Mouse (Mus musculus) fat pad, adult 2 months (tissue): ENCODE measurements around the gene Borcs8.

ENCODE experiments used
- DNase-seq: peaks from one replicate; pipeline ENCODE4 v3.0.0-alpha.2; 2011; ENCODE audit warnings: low read depth, low spot score; ENCODE audit errors: extremely low read depth

Borcs8 gene

DNA sequence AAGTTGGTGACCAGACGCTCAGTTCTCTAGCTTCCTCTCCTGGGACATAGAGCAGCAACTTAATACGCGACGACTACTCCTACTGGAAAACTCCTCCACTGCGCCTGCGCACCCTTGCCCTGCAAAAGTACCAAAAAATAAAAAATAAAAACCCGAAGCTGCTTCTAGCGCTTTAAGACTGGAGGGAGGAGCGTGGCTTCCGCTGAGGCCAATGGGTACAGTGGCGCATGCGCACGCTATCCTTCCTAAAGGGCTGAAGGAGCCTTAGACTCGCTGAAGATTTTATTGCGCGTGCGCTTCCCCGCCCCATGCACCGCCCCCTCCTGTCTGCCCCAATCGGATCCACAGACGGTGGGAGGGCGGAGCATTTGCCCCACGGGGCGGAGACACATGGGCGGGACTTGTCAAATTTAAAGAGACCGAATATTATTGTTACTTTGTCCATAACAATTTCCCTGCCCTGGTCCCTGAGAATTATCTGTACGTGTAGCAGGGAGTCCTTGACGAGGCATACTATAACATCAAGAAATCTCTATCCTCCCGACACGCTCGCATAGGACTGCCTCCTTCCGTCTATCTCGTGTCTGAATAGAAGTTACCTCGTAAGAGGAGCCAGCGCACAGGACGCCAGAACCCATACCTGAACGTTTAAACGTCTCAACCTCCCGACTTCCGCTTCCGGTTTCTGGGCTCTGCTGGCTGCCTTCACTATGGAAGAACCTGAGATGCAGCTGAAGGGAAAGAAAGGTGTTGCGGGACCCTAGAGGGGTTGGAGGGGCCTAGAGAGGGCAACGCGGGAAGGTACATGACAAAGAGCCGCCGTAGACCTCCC is at the start of gene Borcs8, which contains the start of the genes Rfxank and Mef2b:
Gene Borcs8 (plus strand): TSS at position 474 of the 832 bp plus-strand sequence.
Gene Rfxank (minus strand): TSS at position 129 of the 832 bp plus-strand sequence.
Gene Mef2b (plus strand): TSS at position 686 of the 832 bp plus-strand sequence.
- peak; percentile 83 for DNase-seq

GRCm38 (mm10) chr8:70092786-70093185 is 46.5 kb upstream of the Borcs8 start:
- DNase-seq, result no peak

- DNase-seq, result no peak
These were observed 40.0 kb upstream of the Borcs8 start for GRCm38 (mm10) chr8:70099276-70099675.

DNA sequence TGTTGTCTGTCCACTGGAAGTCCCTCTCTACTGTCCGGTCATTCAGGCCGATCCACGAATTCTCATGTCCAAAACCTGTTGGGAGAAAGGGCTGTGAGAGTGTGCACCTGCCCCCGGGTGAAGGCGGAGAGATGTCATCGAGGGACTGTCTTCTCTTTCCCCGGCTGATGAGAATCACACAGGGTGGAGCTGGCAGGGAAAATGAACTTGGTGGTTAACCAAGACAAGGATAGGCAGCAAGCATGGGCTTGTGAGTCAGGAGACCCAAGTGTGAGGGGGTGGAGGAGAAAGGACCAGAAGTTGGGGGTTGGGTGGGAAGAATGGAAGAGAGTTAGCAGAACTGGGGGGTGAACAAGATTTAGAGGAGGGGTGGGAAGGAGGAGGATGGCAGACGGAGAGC is 39.1 kb upstream of the Borcs8 start:
- DNase-seq, result no peak

DNA sequence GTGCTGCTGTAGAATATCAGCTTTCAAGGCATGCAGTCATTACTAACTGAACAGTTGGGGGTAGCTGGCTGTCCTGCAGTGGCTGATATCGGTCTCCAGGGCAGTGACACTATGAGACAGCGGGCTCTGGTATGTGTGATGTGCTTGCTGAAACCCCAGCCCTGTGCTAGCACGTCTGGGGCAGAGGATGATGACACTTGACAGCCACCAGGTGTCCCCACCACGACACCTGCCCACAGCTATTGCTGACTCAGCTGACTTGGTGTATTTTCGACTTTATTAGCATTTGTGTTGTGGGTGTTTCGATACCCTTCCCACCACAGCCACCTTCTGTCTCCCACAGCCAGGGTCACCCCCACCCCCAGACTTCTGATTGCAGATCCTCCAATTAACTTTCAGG is 34.8 kb upstream of the Borcs8 start:
- DNase-seq, result no peak

DNA sequence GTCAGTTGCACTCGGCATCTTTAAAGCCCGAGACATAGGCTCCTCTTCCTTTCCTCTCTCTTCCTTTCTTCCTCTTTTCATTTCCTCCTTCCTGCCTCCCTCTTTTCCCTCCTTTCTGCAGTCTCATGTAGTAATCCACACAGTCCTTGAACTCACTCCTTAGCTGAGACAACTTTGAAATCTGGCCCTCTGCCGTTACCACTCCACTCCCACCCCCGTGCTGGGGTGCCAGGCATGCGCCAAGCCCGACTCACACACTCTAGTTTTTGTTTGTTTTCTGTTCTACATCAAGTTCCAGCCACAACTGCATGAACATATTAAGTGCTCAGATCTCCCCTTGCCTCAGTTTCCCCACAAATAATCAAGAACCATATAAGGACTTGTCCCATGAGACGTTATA is 34.4 kb upstream of the Borcs8 start:
- DNase-seq, result no peak

GRCm38 (mm10) chr8:70110451-70110850 is 28.8 kb upstream of the Borcs8 start:
- DNase-seq, result no peak

DNA sequence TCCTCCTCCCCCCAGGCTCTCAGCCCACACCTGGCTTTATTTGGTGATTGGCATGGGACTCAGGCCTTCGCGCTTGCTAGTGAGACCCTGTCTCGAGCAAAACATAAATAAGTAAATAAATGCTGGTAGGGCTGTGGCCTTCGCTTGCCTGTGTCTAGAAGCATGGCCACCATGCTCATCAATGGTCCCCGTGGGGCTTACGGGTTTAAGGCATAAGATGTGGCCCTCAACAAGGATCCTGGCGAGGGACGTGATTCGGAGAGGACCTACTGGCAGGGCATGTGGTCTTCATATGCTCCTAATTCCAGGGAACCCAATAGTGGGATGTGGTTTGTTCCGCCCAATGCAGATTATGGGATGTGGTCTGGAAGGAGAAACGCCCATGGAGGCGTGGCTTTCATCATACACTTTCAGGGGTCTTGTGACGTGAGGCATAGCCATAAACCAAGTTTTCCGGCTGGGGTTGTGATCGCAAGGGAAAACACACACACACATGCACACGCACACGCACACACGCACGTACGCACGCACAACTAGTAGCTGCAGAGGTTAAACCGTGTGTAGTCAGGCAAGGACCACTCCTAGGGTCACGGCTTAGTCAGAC is 28.0 kb upstream of the Borcs8 start:
- no peak for DNase-seq

- DNase-seq, result no peak
These were observed 26.8 kb upstream of the Borcs8 start for GRCm38 (mm10) chr8:70112401-70113016.

- DNase-seq, result no peak
These were observed 24.8 kb upstream of the Borcs8 start for GRCm38 (mm10) chr8:70114488-70114887.

- DNase-seq, result no peak
These were observed 24.4 kb upstream of the Borcs8 start for GRCm38 (mm10) chr8:70114892-70115291.

- no peak for DNase-seq
These were observed 21.7 kb upstream of the Borcs8 start for GRCm38 (mm10) chr8:70117611-70118010.

DNA sequence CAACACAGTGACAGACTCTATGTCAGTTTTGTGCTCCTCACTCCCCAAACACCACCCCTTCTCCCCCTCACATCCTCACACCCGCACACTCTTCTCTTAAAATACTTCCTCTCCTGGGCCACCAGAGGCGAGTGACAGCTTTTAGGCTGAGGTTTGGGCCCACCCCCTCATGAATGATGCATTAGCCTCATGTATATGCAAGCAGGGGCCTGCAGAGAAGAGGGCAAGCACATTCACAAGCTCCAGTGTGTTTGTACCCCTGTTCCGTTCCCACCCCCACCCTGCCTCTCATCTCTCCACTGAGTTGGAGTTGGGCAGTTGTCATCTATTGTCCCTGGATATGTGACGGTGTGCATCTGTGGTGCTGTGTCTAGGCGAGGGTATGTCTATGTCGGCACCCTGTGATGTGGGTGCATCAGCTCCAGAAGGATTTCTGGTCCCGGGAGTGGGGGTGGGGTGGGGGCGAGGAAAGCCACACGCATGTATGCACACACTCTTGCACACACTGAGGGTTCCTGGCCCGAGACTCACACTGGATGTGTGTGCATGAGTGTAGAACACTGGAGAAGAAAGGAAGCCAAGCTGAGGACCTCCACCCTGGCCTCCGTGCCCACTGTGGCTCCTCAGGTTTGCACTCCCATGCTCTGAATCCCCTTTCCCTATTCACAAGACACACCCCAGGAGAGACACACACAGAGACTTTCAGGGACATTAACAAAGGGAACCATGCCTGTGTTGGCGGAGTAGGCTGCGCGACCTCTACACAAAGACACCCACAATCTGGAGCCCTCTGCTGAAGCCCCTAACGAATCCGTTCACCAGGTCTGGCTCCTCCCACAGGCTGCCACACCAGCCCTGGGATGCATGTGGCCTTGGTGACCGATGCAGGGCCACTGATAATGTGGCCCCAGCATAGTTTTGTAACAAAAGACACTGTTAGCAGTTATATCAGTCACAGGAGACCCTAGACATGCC is 20.3 kb upstream of the Borcs8 start:
- DNase-seq, result no peak

GRCm38 (mm10) chr8:70120667-70121066 is 18.6 kb upstream of the Borcs8 start, which contains the start of gene Ncan:
Ncan (minus strand) TSS chr8:70120873.
- DNase-seq, result no peak

DNA sequence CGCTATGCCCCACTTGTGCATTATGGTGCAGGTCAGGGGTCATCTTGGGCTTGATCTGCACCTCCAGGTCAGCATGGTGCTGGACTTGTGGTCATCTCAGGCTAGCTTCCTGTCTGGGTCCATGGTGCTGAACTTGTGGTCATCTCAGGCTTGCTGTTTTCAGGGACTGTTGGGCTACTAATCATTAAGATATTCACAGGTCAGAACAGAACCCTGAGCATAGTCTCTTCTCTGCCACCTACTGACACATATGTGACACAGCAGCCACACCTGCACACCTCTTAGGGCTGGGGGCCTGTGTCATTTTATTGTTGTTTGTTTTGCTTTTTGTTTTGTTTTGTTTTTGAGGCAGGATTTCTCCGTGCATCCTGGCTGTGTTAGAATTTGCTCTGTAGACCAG is 16.4 kb upstream of the Borcs8 start:
- DNase-seq, result no peak

- no peak for DNase-seq
These were observed 14.3 kb upstream of the Borcs8 start for GRCm38 (mm10) chr8:70124992-70125391.

DNA sequence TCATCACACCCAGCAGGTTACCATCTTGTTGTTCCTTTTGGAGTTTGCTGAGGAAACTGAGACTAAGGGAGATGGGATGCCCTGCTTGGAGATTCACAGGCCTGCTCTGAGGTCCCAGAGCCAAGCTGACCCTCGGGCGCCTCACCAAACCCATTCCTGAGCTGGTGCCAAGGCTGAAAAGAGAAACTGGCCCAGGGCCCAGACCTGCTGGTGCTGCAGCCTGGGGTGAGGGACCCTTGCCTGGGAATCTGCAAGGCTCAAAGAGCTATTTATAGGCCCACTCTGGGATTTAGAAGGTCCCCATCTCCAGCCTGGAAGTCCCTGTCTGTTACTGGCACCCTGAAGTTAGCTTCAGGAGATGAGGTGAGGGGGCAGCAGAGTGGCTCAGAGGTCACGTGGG is 10.9 kb upstream of the Borcs8 start:
- no peak for DNase-seq

DNA sequence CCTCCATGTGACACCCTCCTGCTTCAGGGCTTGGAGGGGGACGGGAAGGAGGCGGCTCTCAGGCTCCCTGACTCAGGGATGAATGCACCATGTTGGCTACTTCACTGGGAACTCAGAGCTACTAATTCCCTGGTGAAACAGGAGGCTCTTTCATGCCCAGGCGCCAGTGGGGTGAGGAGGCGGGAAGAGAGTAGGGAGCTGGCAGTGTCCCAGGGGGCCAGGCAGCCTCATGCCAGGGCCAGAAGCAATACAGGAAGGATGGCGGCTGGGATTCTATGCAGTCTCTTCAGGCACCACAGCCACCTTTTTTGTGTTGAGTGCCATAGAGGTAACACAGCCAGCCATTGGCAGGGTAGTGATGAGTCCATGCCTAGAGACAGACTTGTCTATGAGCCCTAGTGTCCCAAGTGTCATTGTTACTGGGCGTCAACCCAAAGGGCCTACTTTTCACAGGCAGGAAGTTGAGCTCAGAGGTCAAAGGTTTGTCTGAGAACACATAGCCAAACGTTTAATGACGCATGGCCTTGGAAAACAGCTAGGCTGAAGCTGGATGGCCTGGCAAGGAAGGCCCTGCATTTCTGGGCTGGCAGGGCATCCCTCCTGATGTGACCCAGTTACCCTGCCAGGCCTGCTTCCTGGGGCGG is 9.9 kb upstream of the Borcs8 start:
- peak; percentile 33 for DNase-seq

GRCm38 (mm10) chr8:70130066-70130465 is 9.2 kb upstream of the Borcs8 start:
- DNase-seq, result no peak
